In genomic region chr10:75173056-75173455, GRCm38 (mm10) we compare ENCODE assay signal across 10 mouse cellular contexts. TPM values are rescaled to one million over a fixed set of nuclear protein-coding genes. Genes with fewer than 3 reads are reported as not detected.
DNase-seq lines count a peak whose midpoint lies in the region; ATAC-seq and TF ChIP-seq lines count a peak whose summit lies in the region.
"Had no signal": no experiment of that assay in that cellular context is flagged by ENCODE, and none has a peak within 500 bp of the region (broad histone marks: within the 10 kb centered on the region; RNA-seq: fewer than 3 reads in every experiment).

No protein-coding gene starts in this region.

- H3K36me3 ChIP-seq in hindbrain, embryonic 11.5 days (ENCODE audit: control insufficient read depth, insufficient read depth, low read length) = peaks cover 7% of the 10 kb centered on the region; the same call in 1 of the 2 replicates
- peaks cover 90% of the 10 kb centered on the region for H3K36me3 ChIP-seq in hindbrain, embryonic 10.5 days
- H3K36me3 ChIP-seq in lung, postnatal 0 days (ENCODE audit: insufficient read depth, low read length) = peaks cover 17% of the 10 kb centered on the region; the same call in 1 of the 2 replicates
- peaks cover 11% of the 10 kb centered on the region for H3K36me3 ChIP-seq in intestine, embryonic 16.5 days (ENCODE audit: control insufficient read depth, insufficient read depth, low read length)
- H3K36me3 ChIP-seq in small intestine, adult 2 months (ENCODE audit: control insufficient read depth, insufficient read depth, low read length) = peaks cover 44% of the 10 kb centered on the region

- no peaks in the 10 kb centered on the region for H3K27me3 ChIP-seq in hindbrain, embryonic 11.5 days (ENCODE audit: control insufficient read depth, insufficient read depth, low read length)
- H3K27me3 ChIP-seq in hindbrain, embryonic 10.5 days (ENCODE audit: insufficient read depth, poor library complexity, severe bottlenecking) = no peaks in the 10 kb centered on the region
- H3K27me3 ChIP-seq in lung, postnatal 0 days (replicated peaks; ENCODE audit: insufficient read depth, low read length) = no peaks in the 10 kb centered on the region
- H3K27me3 ChIP-seq in intestine, embryonic 16.5 days (replicated peaks; ENCODE audit: control insufficient read depth, insufficient read depth, low read length) = no peaks in the 10 kb centered on the region
- H3K27me3 ChIP-seq in small intestine, adult 2 months (ENCODE audit: control insufficient read depth, insufficient read depth, low read length) = no peaks in the 10 kb centered on the region
- H3K27me3 ChIP-seq: forebrain, embryonic 15.5 days had no signal

- no peaks in the 10 kb centered on the region for H3K4me1 ChIP-seq in hindbrain, embryonic 11.5 days (replicated peaks; ENCODE audit: control insufficient read depth, insufficient read depth, low read length)
- H3K4me1 ChIP-seq in hindbrain, embryonic 10.5 days (replicated peaks) = peaks cover 4% of the 10 kb centered on the region; the same call in 1 of the 2 replicates
- H3K4me1 ChIP-seq in lung, postnatal 0 days (ENCODE audit: insufficient read depth, low read depth, low read length) = peaks cover 5% of the 10 kb centered on the region; the same call in 1 of the 2 replicates
- H3K4me1 ChIP-seq in intestine, embryonic 16.5 days (ENCODE audit: control insufficient read depth, insufficient read depth, low read length) = peaks cover 11% of the 10 kb centered on the region; the same call in 1 of the 2 replicates
- peaks cover 2% of the 10 kb centered on the region for H3K4me1 ChIP-seq in small intestine, adult 2 months (ENCODE audit: control insufficient read depth, insufficient read depth, insufficient read length, low read length)
- H3K4me1 ChIP-seq: forebrain, embryonic 15.5 days had no signal

- no peak overlapping the region for H3K9ac ChIP-seq in hindbrain, embryonic 11.5 days (ENCODE audit: low read depth, low read length)
- H3K9ac ChIP-seq in lung, postnatal 0 days (replicated peaks; ENCODE audit: low read depth) = no peak overlapping the region
- H3K9ac ChIP-seq in intestine, embryonic 16.5 days (ENCODE audit: low read depth, low read length) = 0 out of 2 replicates have a peak overlapping the region, but pooled peaks have one; percentile 39
- H3K9ac ChIP-seq: forebrain, embryonic 15.5 days had no signal

- no peak overlapping the region for H3K27ac ChIP-seq in hindbrain, embryonic 11.5 days (ENCODE audit: low read depth, low read length)
- H3K27ac ChIP-seq in hindbrain, embryonic 10.5 days = no peak overlapping the region
- peak overlapping the region; percentile 58 for H3K27ac ChIP-seq in lung, postnatal 0 days (ENCODE audit: low read length)
- peak overlapping the region; percentile 72 for H3K27ac ChIP-seq in intestine, embryonic 16.5 days (ENCODE audit: low read length)
- peak overlapping the region; percentile 48 for H3K27ac ChIP-seq in small intestine, adult 2 months (ENCODE audit: insufficient read depth, low read depth, low read length)
- H3K27ac ChIP-seq: forebrain, embryonic 15.5 days had no signal

- H3K4me2 ChIP-seq in hindbrain, embryonic 11.5 days (replicated peaks; ENCODE audit: low read depth, low read length) = no peak overlapping the region
- H3K4me2 ChIP-seq in lung, postnatal 0 days (replicated peaks; ENCODE audit: low read depth, low read length) = no peak overlapping the region
- H3K4me2 ChIP-seq in intestine, embryonic 16.5 days (ENCODE audit: low read depth, low read length) = no peak overlapping the region
- H3K4me2 ChIP-seq: forebrain, embryonic 15.5 days had no signal

- ATAC-seq in hindbrain, embryonic 11.5 days (ENCODE audit: low FRiP score) = 0 out of 2 replicates have a peak, but pooled peaks have one; percentile 17
- ATAC-seq in lung, postnatal 0 days = no peak
- no peak for ATAC-seq in intestine, embryonic 16.5 days
- ATAC-seq in megakaryocyte, adult 5-6 weeks (ENCODE audit: poor library complexity, severe bottlenecking) = no peak
- ATAC-seq: forebrain, embryonic 15.5 days had no signal

- TF ChIP-seq EP300 in lung, postnatal 0 days (IDR thresholded peaks at IDR 0.05) = no peak

- no peak for DNase-seq in hindbrain, embryonic 11.5 days (ENCODE audit: low spot score)
- DNase-seq in hindbrain, embryonic 10.5 days (ENCODE audit: low spot score) = no peak
- no peak for DNase-seq in lung, postnatal 0 days (ENCODE audit: low spot score)
- no peak for DNase-seq in lung, postnatal 36 days
- DNase-seq: cerebellum, adult 11-12 months; thymus, postnatal 14 days had no signal

- no peaks in the 10 kb centered on the region for H3K9me3 ChIP-seq in hindbrain, embryonic 11.5 days (ENCODE audit: control insufficient read depth, low read length)
- no peaks in the 10 kb centered on the region for H3K9me3 ChIP-seq in hindbrain, embryonic 10.5 days
- no peaks in the 10 kb centered on the region; the same call in 1 of the 2 replicates for H3K9me3 ChIP-seq in lung, postnatal 0 days (ENCODE audit: low read length)
- H3K9me3 ChIP-seq in intestine, embryonic 16.5 days (ENCODE audit: control insufficient read depth, low read length) = no peaks in the 10 kb centered on the region
- H3K9me3 ChIP-seq: forebrain, embryonic 15.5 days had no signal

- TF ChIP-seq POLR2A in small intestine, adult 2 months (IDR thresholded peaks at IDR 0.05; ENCODE audit: low read depth, low read length) = no peak

- 81% methylated on average over 8 of the region's 8 CpGs for WGBS in hindbrain, embryonic 11.5 days
- WGBS in hindbrain, embryonic 10.5 days = 70% methylated on average over 8 of the region's 8 CpGs
- WGBS in lung, postnatal 0 days = 54% methylated on average over 8 of the region's 8 CpGs
- 72% methylated on average over 8 of the region's 8 CpGs for WGBS in intestine, embryonic 16.5 days
- 76% methylated on average over 8 of the region's 8 CpGs for WGBS in small intestine, adult 2 months

- no peak overlapping the region for H3K4me3 ChIP-seq in hindbrain, embryonic 11.5 days (ENCODE audit: low read depth, low read length)
- no peak overlapping the region for H3K4me3 ChIP-seq in hindbrain, embryonic 10.5 days
- no peak overlapping the region for H3K4me3 ChIP-seq in lung, postnatal 0 days (ENCODE audit: low read depth, low read length)
- H3K4me3 ChIP-seq in intestine, embryonic 16.5 days (ENCODE audit: low read length) = no peak overlapping the region
- H3K4me3 ChIP-seq in small intestine, adult 2 months (ENCODE audit: low read depth, low read length) = no peak overlapping the region
- H3K4me3 ChIP-seq: forebrain, embryonic 15.5 days had no signal

- no peak for TF ChIP-seq CTCF in lung, postnatal 0 days (IDR thresholded peaks at IDR 0.05)
- no peak for TF ChIP-seq CTCF in small intestine, adult 2 months (IDR thresholded peaks at IDR 0.05; ENCODE audit: extremely low read depth, insufficient read length, insufficient replicate concordance, low read depth, low read length)

RNA-seq across cellular contexts. Expression of gene Specc1l, which starts 38.8 kb away (rescaled TPM):
- 21.5 and 27.3 TPM in 2 replicates for polyA plus RNA-seq in hindbrain, embryonic 11.5 days (2014; fragmentation: Nextera tagmentation; extraction: Ambion mirVana)
- 38.5 and 38.8 TPM in 2 replicates for polyA plus RNA-seq in hindbrain, embryonic 10.5 days (2016; fragmentation: Nextera tagmentation; extraction: Ambion mirVana)
- 39.0 and 40.3 TPM in 2 replicates for polyA plus RNA-seq in lung, postnatal 0 days (2015; fragmentation: Nextera tagmentation; extraction: Ambion mirVana)
- polyA plus RNA-seq in intestine, embryonic 16.5 days (2015; fragmentation: Nextera tagmentation; extraction: Ambion mirVana) = 22.1 and 23.1 TPM in 2 replicates
- polyA plus RNA-seq in small intestine, adult 2 months (2012; rRNA removed) = 16.2 and 48.2 TPM in 2 replicates
- total RNA-seq in megakaryocyte, adult 5-6 weeks (2015) = 22.4 and 29.4 TPM in 2 replicates
- total RNA-seq in megakaryocyte, adult 5-6 weeks (2017) = 26.1 and 29.3 TPM in 2 replicates

Comparison
In these comparisons a context has a peak if more than half of its experiments do, and no peak if none do; other contexts are left out.
1. H3K27ac ChIP-seq: peak in lung, postnatal 0 days (single experiment), intestine, embryonic 16.5 days (single experiment) and small intestine, adult 2 months (single experiment); none in hindbrain, embryonic 11.5 days (single experiment) and hindbrain, embryonic 10.5 days (single experiment).